Mouse (Mus musculus) retina, adult 2 months (tissue): ENCODE measurements around the gene Olfr1018.

Source experiments
- DNase-seq: peaks from one replicate; pipeline ENCODE4 v3.0.0-alpha.2; 2012; ENCODE audit warnings: low read depth, low spot score

The Olfr1018 gene

GRCm38 (mm10) chr2:85818179-85818578, at the start of gene Olfr1018:
TSS of gene Olfr1018 (plus strand) at chr2:85818479.
- DNase-seq: no peak

GRCm38 (mm10) chr2:85772413-85772812, 45.9 kb upstream of the Olfr1018 start, which contains the start of gene Olfr1014:
TSS of gene Olfr1014 (plus strand) at chr2:85772713.
- no peak for DNase-seq

- DNase-seq: no peak
Measured at GRCm38 (mm10) chr2:85781717-85782116, 36.6 kb upstream of the Olfr1018 start, which contains the start of gene Olfr1015. TSS of gene Olfr1015 (plus strand) at chr2:85782017.

- no peak for DNase-seq
Measured at GRCm38 (mm10) chr2:85792331-85792730, 25.9 kb upstream of the Olfr1018 start.

- no peak for DNase-seq
Measured at GRCm38 (mm10) chr2:85802444-85802843, 15.8 kb upstream of the Olfr1018 start, which contains the start of gene Olfr1016. TSS of gene Olfr1016 (minus strand) at chr2:85802544.

- DNase-seq: no peak
Measured at GRCm38 (mm10) chr2:85804501-85804900, 13.8 kb upstream of the Olfr1018 start.

- DNase-seq: no peak
Measured at GRCm38 (mm10) chr2:85845383-85845782, 27.1 kb downstream of the Olfr1018 start, which contains the start of gene Olfr1019. TSS of gene Olfr1019 (minus strand) at chr2:85845483.

- DNase-seq: no peak
Measured at GRCm38 (mm10) chr2:85846730-85847129, 28.5 kb downstream of the Olfr1018 start, which contains the start of gene Olfr1020. TSS of gene Olfr1020 (plus strand) at chr2:85847030.

- no peak for DNase-seq
Measured at GRCm38 (mm10) chr2:85868294-85868693, 50.0 kb downstream of the Olfr1018 start, which contains the start of gene Olfr1022. TSS of gene Olfr1022 (plus strand) at chr2:85868594.
